Mouse (Mus musculus): ENCODE results near the gene Rgs3.

Rgs3 gene

DNA sequence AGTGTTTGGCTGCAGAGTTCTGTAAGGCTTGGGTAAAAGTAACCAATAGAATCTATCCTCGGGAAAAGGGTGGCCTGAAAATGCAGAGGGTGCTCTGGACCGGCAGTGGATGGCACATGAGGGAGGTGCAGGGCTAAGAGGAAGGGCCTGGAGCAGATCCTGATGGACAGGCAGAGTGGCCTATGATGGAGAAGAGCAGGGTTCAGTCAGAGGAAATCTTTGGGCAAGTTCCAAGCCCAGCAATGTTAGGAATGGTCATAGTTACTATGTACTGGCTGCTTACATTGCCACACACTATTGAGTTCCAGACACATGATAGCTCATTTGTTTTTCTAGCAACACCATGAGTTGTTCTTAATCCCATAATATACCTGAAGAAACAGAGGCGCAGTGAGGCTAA is 124.7 kb downstream of the Rgs3 start:
- in situ Hi-C loops (cut with MboI; ENCODE audit: low sequenced_read_pairs) = no loop called here

DNA sequence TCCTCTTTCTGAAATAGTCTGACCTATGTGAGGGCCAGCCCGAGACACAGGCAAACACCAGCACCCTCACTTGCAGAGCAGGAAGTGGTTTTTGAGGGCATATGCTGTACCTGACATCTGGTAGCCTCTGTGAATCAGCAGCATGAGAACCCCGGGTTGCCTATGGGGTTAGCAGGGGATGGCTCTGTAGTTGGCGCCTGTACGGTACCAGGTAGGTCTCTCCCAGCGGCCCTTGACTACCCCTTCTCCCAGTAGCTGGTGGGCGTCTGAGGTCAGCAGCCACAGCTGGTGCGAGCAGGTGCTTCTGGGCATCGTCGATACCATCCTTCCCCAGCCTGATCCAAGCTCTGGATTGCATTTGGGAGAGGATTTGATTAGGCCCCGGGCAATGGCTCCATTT is 125.6 kb downstream of the Rgs3 start:
- in situ Hi-C loops (cut with MboI; ENCODE audit: low sequenced_read_pairs) = no loop called here

DNA sequence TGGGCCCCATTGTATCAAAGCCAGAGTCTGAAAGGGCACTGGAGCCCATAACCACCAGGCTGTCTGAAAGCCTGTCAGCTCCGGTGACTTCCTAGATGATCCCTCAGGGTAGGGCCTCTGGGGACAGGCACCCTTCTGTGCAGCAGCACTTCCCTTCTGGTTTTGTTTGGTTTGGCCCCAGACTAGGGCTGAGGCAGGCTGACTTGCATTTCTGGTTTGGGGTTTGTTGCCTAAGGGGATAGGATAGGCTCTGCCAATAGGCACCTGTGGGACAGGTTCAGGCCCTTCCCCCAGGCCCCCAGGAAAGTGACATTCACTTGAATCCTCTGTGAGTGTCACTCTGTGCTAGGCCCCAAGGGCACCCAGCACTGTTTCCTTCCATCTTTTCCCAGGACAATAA is 127.1 kb downstream of the Rgs3 start:
- in situ Hi-C loops (cut with MboI; ENCODE audit: low sequenced_read_pairs) = no loop called here

DNA sequence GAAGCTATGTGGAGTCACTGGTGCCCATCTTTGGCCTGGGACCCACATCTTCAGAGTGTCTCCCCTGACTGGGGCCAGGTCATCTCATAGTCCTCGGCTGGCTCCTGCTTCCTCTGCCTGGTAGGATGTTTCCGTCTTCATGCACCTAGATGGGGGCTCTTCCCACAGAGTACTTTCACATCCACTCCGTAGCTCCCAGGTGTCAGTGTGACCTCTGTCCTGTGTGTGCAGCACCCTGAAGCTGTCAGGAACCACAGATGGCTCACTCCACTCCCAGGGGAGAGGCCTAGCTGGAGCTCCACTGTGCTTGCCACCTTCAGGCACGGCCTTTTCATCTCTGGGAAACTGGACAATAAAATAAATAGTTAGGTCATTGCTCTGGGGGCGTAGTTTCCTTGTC is 128.5 kb downstream of the Rgs3 start:
- in situ Hi-C loops (cut with MboI; ENCODE audit: low sequenced_read_pairs) = no loop called here

DNA sequence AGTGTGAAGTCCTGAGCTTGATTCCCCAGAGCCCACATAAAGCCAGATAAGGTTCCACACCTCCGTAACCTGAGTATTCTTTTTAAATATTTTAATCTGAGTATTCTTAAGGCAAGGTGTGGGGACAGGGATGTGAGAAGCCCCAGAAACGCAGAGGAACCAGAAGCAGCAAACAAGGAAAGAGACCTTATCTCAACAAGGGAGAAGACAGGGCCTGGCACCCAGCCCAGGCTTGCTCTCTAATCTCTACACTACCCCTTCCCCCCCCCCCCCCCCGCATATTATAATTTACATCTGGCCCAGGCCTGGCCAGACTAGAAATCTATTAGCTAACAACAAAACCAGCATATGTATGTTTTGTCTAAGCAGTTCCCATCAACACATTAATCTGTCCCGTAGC is 131.3 kb downstream of the Rgs3 start:
- in situ Hi-C loops (cut with MboI; ENCODE audit: low sequenced_read_pairs) = no loop called here

DNA sequence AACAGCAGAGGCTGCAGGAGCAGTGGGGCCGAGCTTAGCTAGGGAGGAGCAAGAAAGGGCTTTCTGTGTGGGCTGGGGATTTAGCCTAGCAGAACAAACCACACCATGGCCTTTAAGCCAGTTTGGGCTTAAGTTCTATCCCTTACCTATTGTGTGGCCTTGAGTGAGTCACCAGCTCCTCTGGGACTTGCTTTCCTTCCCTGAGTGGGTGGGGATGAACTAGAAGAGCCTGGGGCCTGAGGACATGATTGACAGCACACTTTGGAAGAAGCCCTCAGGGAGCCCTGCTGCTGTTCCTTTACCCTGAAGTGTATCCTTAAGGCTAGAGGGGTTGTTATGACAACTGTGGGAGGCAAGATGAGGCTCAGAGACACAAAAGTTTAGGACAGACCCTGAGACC is 132.0 kb downstream of the Rgs3 start:
- in situ Hi-C loops (cut with MboI; ENCODE audit: low sequenced_read_pairs) = no loop called here

DNA sequence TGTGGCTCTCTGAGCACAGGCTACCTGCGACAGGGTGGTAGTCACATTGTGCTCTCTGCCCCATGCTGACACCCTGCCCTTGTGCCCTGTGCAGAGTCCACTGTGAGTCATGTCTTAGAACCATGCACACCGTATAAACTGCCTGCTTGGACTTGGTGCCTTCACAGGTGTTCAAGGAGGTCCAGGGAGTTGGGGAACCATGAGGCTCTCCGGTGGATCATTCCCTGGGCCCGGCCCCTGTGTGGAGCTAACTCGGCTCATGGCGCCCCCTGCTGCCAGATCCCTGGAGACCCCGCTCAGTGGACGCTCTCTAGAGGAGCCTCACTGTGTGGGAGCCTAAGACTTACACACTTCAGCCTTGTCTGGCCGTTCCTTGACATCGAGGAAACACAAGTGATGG is 134.2 kb downstream of the Rgs3 start:
- in situ Hi-C loops (cut with MboI; ENCODE audit: low sequenced_read_pairs) = no loop called here

DNA sequence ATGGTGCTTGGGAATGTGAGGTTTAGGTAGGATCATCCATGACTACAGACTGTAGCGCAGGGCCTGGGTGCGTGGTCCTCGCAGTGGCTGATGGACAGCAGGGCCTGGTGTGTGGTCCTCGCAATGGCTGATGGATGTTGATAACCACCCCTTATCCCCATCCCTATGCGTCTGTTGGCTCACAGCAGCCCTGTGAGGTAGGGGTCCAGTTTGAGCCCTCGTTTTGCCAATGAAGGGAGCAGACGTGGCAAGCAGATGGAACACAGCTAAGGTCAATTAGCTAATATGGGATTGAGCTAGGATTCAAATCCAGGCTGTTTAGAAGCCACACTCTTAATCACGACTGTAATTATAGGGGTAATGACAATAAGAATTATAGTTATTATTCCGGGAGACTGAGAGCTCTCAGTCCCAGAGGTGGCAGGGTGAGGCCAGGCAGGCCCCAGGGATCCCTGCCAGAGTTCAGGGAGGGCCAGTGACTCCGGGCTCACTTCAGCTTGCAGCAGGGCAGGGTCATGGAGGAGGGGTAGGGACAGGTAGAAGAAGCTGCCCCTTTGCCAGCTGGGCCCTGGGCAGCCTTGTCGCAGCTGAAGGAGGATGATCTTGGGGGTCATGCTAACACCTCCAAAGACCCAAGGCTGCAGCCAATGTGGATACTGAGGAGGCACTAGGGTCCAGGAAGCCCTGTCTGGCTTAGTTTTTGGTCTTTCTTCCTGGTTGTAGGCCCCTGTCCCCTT is 135.2 kb downstream of the Rgs3 start:
- in situ Hi-C loops (cut with MboI; ENCODE audit: low sequenced_read_pairs) = loop anchor here (5.0 kb wide), 2 partner anchors 72 to 138 kb away; partner anchors contain the start of gene Rgs3

DNA sequence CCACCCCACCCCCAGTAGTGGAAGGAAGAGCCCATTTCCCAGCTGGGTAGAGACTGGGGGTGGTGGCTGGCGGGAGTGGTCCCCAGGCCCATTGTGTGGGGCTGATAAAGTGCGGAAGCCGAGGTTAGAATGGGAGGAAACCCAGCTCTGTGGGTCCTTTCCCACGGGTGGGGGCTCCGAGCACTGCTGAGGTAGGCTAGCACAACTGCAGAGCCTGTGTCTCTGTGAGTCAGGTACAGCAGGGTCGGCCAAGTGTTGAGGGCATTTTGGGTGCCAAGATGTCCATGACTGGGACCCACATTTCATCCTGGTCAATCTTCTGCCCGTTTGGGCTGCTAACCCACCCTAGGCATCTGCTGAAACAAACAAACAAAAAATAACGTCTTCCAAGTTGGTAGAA is 135.9 kb downstream of the Rgs3 start:
- in situ Hi-C loops (cut with MboI; ENCODE audit: low sequenced_read_pairs) = loop anchor here (5.0 kb wide), 2 partner anchors 72 to 138 kb away; partner anchors contain the start of gene Rgs3

DNA sequence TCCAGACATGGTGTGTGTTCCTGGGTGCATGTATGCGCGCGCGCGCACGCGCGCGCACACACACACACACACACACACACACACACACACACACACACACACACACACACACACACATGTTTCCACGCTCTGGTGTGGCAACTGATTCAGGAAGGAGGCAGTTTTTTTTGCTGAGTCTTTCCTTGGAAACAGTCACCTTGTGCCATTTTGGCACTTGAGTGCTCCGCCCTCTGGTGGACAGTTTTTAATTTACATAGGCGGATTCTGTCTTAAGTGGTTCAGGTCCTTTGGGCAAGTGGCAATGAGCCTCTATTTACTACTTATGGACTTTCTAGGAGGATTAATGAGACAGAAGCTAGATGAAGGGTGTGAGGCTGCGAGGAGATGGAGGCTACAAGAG is 136.3 kb downstream of the Rgs3 start:
- in situ Hi-C loops (cut with MboI; ENCODE audit: low sequenced_read_pairs) = loop anchor here (5.0 kb wide), 2 partner anchors 71 to 139 kb away; partner anchors contain the start of gene Rgs3

DNA sequence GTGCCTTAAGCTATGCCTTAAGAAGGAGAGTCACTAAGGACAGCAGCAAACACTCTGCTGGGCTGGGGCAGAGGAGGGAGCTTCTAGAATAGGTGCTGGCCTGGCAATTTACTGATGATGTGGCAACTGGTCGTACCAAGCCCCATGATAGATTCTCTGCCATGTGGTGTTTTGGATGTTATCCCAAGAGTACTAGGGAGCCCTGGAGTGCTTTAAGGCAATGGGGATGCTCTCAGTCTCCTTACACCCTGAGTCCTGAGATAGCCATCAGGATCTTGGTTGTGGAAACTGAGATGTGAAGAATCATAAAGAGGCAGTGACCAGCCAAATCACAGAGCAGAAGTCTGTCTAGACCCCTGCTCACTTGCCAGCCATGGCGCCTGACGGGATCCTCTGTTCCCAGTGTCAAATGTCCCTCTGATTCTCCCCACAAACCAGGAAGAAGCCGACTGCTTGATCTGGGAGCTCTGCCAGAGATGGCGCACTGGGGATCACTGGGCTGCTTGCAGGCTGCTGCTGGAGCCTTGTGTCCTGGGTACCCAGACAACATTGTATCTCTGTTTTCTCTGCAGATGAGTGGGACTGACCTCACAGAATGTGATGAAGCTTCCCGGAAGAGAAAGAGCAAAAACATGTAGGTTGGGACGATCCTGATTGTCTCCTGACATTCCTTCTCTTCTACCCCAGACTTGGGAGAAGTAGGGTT is 137.2 kb downstream of the Rgs3 start:
- in situ Hi-C loops (cut with MboI; ENCODE audit: low sequenced_read_pairs) = loop anchor here (5.0 kb wide), 2 partner anchors 70 to 140 kb away; partner anchors contain the start of gene Rgs3

DNA sequence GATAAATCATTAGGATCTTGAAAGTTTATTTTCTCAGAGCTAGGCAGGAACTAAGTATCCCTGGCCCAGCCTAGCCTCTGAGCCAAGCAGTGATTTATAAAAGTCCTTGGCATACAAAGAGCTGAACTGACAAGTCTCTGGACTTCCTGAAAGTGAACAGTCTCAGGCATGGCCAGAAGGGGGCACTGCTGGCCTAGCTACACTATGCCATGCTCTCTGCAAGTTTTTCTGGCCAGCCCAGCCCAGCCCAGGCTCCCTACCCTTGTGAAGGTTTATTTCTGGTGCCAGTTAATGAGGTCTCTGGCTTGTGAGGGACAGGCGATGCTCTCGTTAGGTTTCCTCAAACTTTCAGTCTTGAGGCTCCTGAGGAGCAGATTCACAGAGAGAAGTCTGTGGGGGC is 137.8 kb downstream of the Rgs3 start:
- in situ Hi-C loops (cut with MboI; ENCODE audit: low sequenced_read_pairs) = loop anchor here (5.0 kb wide), 2 partner anchors 70 to 140 kb away; partner anchors contain the start of gene Rgs3

DNA sequence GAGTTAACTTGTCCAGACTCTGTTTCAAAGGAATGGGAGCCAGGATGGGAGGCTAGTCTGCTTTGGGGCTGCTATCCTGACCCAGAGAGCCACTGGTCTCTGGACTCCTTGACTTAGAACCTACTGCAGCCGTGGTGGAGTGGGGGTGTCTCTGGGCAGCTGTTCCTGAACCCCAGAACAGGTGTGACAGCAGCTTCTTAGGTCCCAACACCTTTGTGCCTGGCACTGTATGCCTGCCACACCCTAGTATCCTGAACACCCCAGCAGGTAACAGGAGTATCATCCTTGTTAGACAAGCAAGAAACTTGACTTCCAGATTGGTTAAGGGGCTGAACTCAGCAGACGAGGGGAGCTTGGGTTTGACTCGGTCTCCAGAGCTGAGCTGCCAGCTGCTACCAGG is 138.9 kb downstream of the Rgs3 start:
- in situ Hi-C loops (cut with MboI; ENCODE audit: low sequenced_read_pairs) = loop anchor here (5.0 kb wide), 2 partner anchors 69 to 141 kb away; partner anchors contain the start of gene Rgs3

DNA sequence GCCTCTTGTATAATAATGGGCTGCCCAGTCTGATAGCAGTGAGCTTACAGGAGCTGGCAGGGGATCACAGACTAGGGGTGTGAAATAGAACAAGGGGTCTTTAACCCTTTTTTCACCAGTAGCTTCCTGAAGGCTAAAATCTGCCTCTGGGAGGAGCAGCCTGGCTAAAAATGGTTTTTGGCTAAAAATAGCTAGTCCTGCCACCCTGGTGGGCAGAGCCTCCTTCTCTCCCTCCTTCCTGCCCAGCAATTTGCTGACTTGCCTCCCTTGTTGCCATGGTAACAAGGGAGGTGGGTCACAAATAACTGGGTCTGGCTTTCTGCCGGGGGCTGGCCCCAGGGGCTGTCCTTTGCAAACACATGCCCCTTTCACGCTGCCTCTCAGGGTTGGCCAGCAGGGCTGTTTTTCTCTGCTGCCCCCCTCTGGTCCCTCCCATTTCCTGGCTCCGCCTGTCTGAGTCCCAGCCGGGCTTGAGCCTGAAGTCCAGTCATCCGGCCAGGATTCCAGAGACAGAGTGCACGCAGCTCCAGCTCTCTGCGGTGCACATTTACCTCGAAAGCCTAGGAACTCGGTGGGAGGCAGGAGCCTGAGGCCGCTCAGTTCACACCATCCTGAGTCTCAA is 139.7 kb downstream of the Rgs3 start:
- in situ Hi-C loops (cut with MboI; ENCODE audit: low sequenced_read_pairs) = loop anchor here (5.0 kb wide), 2 partner anchors 68 to 142 kb away; partner anchors contain the start of gene Rgs3

DNA sequence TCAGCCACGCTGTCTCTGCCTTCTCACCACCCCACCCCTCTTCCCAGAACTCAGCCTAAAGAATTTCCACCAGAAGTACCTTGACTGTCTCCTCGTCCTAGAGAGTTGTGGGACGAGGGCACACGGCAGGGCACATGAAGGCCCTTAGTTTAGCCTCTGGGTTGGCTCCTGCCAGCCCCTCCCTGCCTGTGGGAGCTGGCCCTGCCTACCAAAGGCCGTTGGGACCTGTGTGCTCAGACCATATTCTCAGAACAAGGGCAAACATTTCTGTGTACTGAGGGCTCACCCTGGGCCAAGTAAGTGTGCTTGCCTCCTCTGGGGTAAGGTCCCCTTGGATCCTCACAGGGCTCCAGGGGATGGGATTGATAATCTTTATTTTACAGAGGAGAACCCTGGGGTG is 140.8 kb downstream of the Rgs3 start:
- in situ Hi-C loops (cut with MboI; ENCODE audit: low sequenced_read_pairs) = no loop called here

DNA sequence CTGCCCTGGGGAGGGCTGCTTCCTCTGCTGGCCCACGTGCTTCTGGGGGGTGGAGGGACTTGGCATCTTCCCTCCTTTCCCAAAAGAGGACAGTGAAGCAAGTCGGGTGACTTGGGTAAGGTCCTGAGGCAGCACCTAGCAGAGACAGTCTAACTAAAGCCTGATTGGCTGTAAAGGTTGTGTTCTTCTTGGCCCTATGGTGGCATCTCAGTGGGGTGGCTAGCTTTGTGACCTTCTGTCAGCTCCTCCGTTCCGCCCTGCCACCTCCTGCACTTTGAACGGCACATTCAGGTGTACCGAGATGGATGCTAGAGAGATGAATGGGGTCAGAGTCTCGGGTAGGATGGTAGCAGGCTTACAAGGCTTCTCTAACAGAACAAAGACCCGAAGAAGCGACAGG is 143.5 kb downstream of the Rgs3 start:
- in situ Hi-C loops (cut with MboI; ENCODE audit: low sequenced_read_pairs) = no loop called here

DNA sequence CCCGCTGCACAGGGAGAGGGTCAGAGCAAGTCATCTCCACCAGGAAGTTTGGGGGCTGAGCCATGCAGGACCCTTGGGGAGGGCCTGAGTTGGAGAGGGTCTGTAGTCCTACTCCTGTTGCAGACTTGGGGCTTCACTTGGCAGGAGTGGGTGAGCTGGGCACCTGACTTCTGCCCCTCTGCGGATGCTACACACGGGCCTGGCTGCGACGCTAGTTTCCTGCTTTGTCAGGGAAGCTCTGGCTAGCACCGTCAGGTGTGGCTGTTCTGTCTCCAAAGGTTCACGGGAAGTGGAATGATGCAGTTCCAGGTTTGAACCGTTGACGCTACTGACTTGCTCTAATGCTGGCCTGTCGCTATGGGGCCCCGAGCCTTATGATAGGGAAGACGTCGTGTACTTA is 144.6 kb downstream of the Rgs3 start:
- in situ Hi-C loops (cut with MboI; ENCODE audit: low sequenced_read_pairs) = no loop called here

DNA sequence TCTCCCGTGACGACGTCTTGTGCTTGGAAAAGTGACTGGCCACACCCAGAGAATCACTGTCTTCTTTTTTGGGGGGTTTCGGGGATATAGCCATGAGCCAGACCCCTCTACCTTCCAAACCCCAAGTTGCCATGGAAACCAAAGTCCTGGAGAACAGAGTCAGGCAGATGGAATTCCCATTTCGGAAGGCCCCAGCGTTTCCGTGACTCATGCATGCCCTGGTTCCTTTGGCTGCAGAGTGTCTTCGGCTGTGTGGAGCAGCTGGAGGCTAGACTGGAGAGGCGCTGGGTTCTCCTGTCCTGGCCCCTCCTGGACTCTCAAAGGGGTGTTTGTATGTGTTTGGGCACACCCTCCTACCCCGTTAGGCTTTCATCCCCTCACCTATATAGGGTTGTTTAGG is 145.4 kb downstream of the Rgs3 start:
- in situ Hi-C loops (cut with MboI; ENCODE audit: low sequenced_read_pairs) = no loop called here

DNA sequence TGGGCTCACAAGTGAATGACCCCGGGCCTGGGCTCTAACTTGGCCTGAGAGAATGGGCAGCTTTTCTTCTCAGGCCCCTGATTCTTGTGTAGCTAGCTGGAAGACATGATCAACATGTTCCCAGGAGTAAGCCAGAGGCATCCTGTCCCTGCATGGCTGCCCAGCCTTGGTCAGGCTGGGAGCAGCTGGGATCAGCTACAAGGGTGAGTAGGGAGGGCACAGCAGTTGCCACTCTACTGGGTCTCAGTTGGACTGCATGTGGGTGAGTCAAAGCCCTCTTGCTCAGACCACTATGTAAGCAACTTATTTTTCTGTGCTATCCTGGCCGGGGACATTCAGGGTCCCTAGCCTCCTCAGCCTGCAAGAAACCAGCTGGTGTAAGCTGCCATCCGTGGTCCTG is 146.1 kb downstream of the Rgs3 start:
- in situ Hi-C loops (cut with MboI; ENCODE audit: low sequenced_read_pairs) = no loop called here

DNA sequence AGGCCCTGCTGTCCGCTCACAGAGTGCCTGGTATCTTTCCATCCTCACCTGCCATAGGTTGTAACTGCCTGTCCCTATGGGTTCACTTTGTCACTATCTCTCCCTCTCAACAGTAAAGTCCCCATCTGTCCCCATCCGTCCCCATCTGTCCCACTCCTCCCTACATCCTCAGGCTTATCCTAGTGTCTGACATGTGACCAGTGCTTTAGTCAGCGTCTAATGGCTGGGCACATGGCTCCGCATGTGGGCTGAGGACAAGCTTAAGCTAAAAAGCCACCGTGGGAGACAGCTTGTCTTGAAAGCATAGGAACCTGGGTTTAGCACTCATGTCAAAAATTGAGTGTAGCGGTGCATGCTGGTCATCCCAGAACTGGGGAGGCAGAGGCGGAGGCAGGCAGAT is 148.4 kb downstream of the Rgs3 start:
- in situ Hi-C loops (cut with MboI; ENCODE audit: low sequenced_read_pairs) = no loop called here

DNA sequence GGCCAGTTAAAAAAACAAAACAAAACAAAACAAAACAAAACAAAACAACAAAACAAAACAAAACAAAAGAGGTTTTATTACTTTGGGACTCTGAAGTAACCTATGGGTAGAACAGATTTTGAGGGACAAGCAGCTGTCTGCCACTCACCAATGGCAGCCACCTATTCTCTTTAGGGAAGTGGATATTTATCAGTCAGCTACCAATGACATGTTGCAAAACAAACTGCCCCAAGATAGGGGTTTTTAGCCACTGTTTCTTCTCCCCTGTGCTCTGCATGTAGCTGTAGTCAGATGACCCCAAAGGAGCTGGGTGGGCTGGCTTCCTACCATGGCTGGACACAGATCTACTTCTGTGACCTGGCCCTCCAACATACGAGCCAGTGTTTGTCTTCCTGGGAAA is 149.3 kb downstream of the Rgs3 start:
- in situ Hi-C loops (cut with MboI; ENCODE audit: low sequenced_read_pairs) = no loop called here

DNA sequence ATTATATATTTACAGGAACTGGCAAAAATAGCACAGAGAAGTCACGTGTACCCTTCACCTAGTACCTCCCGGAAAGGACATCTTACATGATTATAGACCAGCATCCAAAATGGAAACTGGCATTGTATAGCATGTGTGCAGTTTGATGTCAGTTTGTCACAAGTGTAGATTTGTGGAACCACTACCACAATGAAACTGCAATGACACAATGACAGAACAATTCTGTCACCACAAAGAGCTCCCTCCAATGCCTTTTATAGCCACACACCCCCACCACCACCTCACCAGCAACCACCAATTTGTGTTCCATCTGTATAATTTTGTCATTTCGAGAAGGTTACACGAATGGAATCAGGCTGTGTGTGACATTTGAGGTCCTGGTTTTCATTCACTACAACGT is 149.8 kb downstream of the Rgs3 start:
- in situ Hi-C loops (cut with MboI; ENCODE audit: low sequenced_read_pairs) = no loop called here
